Mouse (Mus musculus) testis, adult 2 months (tissue): Measurements from ENCODE around the gene Sin3a. TPM values are rescaled to one million over a fixed set of nuclear protein-coding genes. Genes with fewer than 3 reads are reported as not detected.

Source experiments
- H3K27ac ChIP-seq: fragments of 200-500 bp; 2 replicates; pipeline ENCODE4 v1.5.1; 2012; ENCODE audit warnings: low read depth, low read length; ENCODE audit not compliant: control insufficient read depth, insufficient read depth
- H3K27me3 ChIP-seq: fragments of 200-500 bp; 2 replicates; pipeline ENCODE4 v1.6.1; 2012; ENCODE audit warnings: mild to moderate bottlenecking, low read length, moderate library complexity; ENCODE audit not compliant: control insufficient read depth, insufficient read depth
- H3K36me3 ChIP-seq: fragments of 200-500 bp; 2 replicates; pipeline ENCODE4 v1.6.1; 2012; ENCODE audit warnings: mild to moderate bottlenecking, low read length; ENCODE audit not compliant: control insufficient read depth, insufficient read depth
- H3K4me1 ChIP-seq: fragments of 200-500 bp; 2 replicates; pipeline ENCODE4 v1.6.1; 2012; ENCODE audit warnings: low read length; ENCODE audit not compliant: control insufficient read depth, insufficient read depth
- H3K4me3 ChIP-seq: fragments of 200-500 bp; 2 replicates; pipeline ENCODE4 v1.5.1; 2012; ENCODE audit warnings: low read depth, mild to moderate bottlenecking, low read length, moderate library complexity, mixed read lengths; ENCODE audit not compliant: control insufficient read depth
- CTCF ChIP-seq: fragments of 200-500 bp; IDR thresholded peaks from 2 replicates; pipeline ENCODE4 v1.5.1; 2012; ENCODE audit warnings: low read depth, mild to moderate bottlenecking, inconsistent platforms, low read length, moderate library complexity; ENCODE audit not compliant: control insufficient read depth, insufficient read depth, insufficient replicate concordance
- POLR2A ChIP-seq: fragments of 200-500 bp; IDR thresholded peaks from 2 replicates; pipeline ENCODE4 v1.6.1; 2012; ENCODE audit warnings: low read depth, mild to moderate bottlenecking, inconsistent platforms, low read length, moderate library complexity; ENCODE audit not compliant: control insufficient read depth
- polyA plus RNA-seq: library from polyadenylated mRNA; depleted of rRNA; stranded (reverse); fragments of >200 nt; gene quantifications from 2 replicates; pipeline ENCODE4 v1.2.3, GENCODE M21; 2012; rRNA removed

Gene Sin3a
- polyA plus RNA-seq, result 86.9 and 99.2 TPM in 2 replicates

- no peak for TF ChIP-seq POLR2A
- no peak for TF ChIP-seq CTCF
- H3K4me3 ChIP-seq, result peak within 1 kb of the TSS; percentile 92
- H3K4me1 ChIP-seq, result peaks cover 13% of the 10 kb centered on the region
- peak within 1 kb of the TSS; percentile 81 for H3K27ac ChIP-seq
- no peaks in the 10 kb centered on the region for H3K36me3 ChIP-seq
- H3K27me3 ChIP-seq, result no peaks in the 10 kb centered on the region; the same call in 1 of the 2 replicates
Observed at GRCm38 (mm10) chr9:57071801-57072351, at the start of gene Sin3a. Gene Sin3a, plus strand, starts transcription at chr9:57072040.

GRCm38 (mm10) chr9:57031756-57032155 lies 40.1 kb upstream of the Sin3a start:
- Histone ChIP-seq H3K4me3 (no peak overlapping the region), H3K36me3 (no peaks in the 10 kb centered on the region; the same call in 1 of the 2 replicates), H3K27me3 (no peaks in the 10 kb centered on the region), H3K4me1 (no peaks in the 10 kb centered on the region), H3K27ac (no peak overlapping the region)
- TF ChIP-seq POLR2A (no peak), CTCF (no peak)

- H3K4me1 ChIP-seq, result no peaks in the 10 kb centered on the region
- no peaks in the 10 kb centered on the region; the same call in 1 of the 2 replicates for H3K36me3 ChIP-seq
- TF ChIP-seq CTCF (no peak), POLR2A (no peak)
- no peaks in the 10 kb centered on the region for H3K27me3 ChIP-seq
- H3K27ac ChIP-seq, result no peak overlapping the region
- no peak overlapping the region for H3K4me3 ChIP-seq
Observed at GRCm38 (mm10) chr9:57056237-57056636, 15.6 kb upstream of the Sin3a start.

GRCm38 (mm10) chr9:57064164-57064563 lies 7.7 kb upstream of the Sin3a start:
- Histone ChIP-seq H3K36me3 (no peaks in the 10 kb centered on the region; the same call in 1 of the 2 replicates), H3K4me3 (no peak overlapping the region), H3K27ac (no peak overlapping the region), H3K4me1 (no peaks in the 10 kb centered on the region), H3K27me3 (no peaks in the 10 kb centered on the region)
- no peak for TF ChIP-seq POLR2A

DNA sequence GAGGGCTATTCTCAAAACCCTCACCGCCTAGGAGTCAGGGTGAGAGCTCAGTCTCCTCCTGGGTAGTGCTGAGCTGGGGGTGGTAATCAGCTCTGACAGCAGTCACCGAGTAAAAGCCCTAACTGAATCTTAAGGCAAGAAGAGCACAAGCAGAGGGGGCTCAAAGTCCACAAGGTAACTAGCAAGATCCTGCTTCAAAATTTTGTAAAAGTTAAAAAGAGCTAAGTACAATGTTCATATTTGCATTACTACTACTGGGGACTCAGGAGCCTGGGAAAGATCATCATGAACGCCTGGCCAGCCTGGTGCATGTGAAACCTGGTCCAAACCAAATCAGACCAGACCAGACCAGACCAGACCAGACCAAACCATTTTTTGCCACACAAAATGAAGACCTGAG lies 3.6 kb upstream of the Sin3a start:
- peaks cover 5% of the 10 kb centered on the region; the same call in 1 of the 2 replicates for H3K4me1 ChIP-seq
- TF ChIP-seq CTCF (no peak), POLR2A (no peak)

DNA sequence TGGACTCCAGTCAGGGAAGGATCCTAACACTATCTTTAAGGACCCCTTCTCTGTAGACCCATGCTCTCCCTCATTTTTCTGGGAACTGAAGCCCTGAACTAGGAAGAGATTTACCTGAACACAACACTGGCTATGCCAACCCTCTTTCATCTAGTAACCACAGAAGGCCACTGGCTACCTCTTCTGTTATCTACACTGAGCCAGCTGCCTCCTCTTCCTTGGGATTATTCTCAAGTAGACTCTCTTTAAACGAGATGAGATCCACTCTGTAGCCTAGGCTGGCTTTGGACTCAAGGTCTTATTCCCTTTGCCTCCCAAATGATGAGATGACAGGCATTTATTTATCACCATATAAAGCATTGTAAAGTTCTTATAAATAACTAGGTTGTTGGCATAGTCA lies 1.6 kb upstream of the Sin3a start:
- Histone ChIP-seq H3K4me1 (peaks cover 13% of the 10 kb centered on the region), H3K36me3 (no peaks in the 10 kb centered on the region), H3K27ac (no peak overlapping the region), H3K4me3 (no peak overlapping the region), H3K27me3 (no peaks in the 10 kb centered on the region; the same call in 1 of the 2 replicates)
- no peak for TF ChIP-seq POLR2A
- no peak for TF ChIP-seq CTCF

More for the DNA sequence above, 3.6 kb upstream of the Sin3a start:
- Histone ChIP-seq H3K27me3 (no peaks in the 10 kb centered on the region), H3K27ac (no peak overlapping the region), H3K4me3 (no peak overlapping the region), H3K36me3 (no peaks in the 10 kb centered on the region)

GRCm38 (mm10) chr9:57070800-57071545 lies 867 bp upstream of the Sin3a start:
- peaks cover 13% of the 10 kb centered on the region for H3K4me1 ChIP-seq
- H3K4me3 ChIP-seq, result peak overlapping the region; percentile 92; the same call in 1 of the 2 replicates
- H3K27me3 ChIP-seq, result no peaks in the 10 kb centered on the region; the same call in 1 of the 2 replicates
- H3K27ac ChIP-seq, result peak overlapping the region; percentile 49; the same call in 1 of the 2 replicates
- TF ChIP-seq POLR2A (no peak), CTCF (no peak)
- H3K36me3 ChIP-seq, result no peaks in the 10 kb centered on the region
